Mouse (Mus musculus): Measurements from ENCODE around the gene Ptprf.

DNA sequence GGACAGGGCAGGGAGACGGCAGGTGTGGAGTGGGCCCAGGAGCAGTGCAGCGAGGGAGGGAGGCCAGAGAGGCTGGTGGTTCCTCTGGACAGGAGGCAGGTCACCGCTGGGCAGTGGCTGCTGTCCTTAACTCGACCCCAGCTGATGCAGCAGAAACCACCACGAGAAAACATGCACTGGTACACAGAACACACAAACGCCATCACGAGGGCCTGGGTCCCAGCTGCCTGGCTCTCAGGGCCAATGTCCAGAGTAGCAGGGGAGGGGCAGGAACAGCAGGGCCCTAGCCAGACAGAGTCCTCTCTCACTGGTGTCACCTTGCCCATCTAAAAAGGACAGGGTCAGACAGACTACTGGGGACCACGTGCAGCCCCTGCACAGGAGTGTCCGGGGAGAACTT, 70.4 kb downstream of the Ptprf start:
- TF ChIP-seq CTCF (IDR thresholded peaks at IDR 0.05) (no peak), EP300 (IDR thresholded peaks at IDR 0.05) (no peak)

Measured in lung, postnatal 0 days (tissue).